Mouse (Mus musculus): ENCODE measurements at regions not wholly inside any gene's neighbourhood (a gene's known extent, or its start where the extent isn't known, plus 50 kb on each side); places are given as distances from the start of the nearest gene placed in this dataset.

DNA sequence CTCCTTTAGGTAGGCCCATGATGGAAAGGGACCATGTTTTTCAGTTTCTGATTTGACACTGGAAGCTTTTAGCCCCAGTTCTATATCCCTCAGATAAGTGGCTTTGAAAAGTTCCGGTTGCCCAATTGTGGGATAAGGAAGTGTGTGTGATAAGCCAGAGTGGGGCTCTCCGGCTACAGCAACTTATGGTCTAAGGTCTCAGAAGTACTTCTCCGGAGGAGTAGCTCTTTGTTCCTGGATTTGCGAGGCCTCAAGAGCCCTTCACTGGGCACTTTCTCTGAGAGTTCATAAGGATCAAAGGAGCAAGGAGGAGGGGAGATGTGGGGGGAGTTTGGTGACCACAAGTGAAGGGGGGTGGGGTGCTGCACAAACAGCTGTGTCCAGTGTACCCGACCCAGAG lies 118.3 kb upstream of the Id2 start:
- Histone ChIP-seq H3K27ac (ENCODE audit: insufficient read depth, low read depth) (no peak overlapping the region), H3K9me3 (replicated peaks; ENCODE audit: low read length) (peaks cover 5% of the 10 kb centered on the region), H3K27me3 (replicated peaks) (peaks cover 1% of the 10 kb centered on the region), H3K4me2 (ENCODE audit: insufficient read depth, low read depth, poor library complexity, severe bottlenecking) (no peak overlapping the region), H3K36me3 (replicated peaks in 1 of 2; ENCODE audit: control insufficient read depth in 1 of 2, insufficient read depth in 1 of 2, low read length in 1 of 2) (no peaks in the 10 kb centered on the region), H3K4me1 (ENCODE audit: control insufficient read depth in 1 of 2, insufficient read depth in 2 of 2) (peaks cover 60 to 84% of the 10 kb centered on the region in 2 experiments), H3K79me2 (replicated peaks; ENCODE audit: control insufficient read depth, extremely low read depth, insufficient read depth, poor library complexity, severe bottlenecking) (no peaks in the 10 kb centered on the region), H3K4me3 (replicated peaks in 1 of 3; ENCODE audit: low read depth in 2 of 3, low read length in 2 of 3, poor library complexity in 1 of 3) (no peak overlapping the region), H3K9ac (ENCODE audit: insufficient read depth, low read depth) (no peak overlapping the region)
- no peak for TF ChIP-seq ZMIZ1 (IDR thresholded peaks at IDR 0.05; ENCODE audit: low read depth, low read length)
- dilution Hi-C loops (cut with MboI; ENCODE audit: extremely low pct_ligation_motif_present, extremely low pct_unique_long_range_greater_than_20kb, low sequenced_read_pairs) (no loop called here), in situ Hi-C loops (cut with MboI; ENCODE audit: low pct_ligation_motif_present, low pct_unique_long_range_greater_than_20kb, low sequenced_read_pairs) (loop anchor here (25.0 kb wide), 1 partner anchor 222 kb away; no protein-coding TSS in a partner anchor)
- DNase-seq (ENCODE audit: extremely low read depth): no peak

GRCm38 (mm10) chr12:25213782-25214478 lies 117.0 kb upstream of the Id2 start:
- no peak overlapping the region for H3K4me3 ChIP-seq (replicated peaks in 1 of 3; ENCODE audit: low read depth in 2 of 3, low read length in 2 of 3, poor library complexity in 1 of 3)
- H3K27ac ChIP-seq (ENCODE audit: insufficient read depth, low read depth): peak overlapping the region; percentile 21; the same call in 1 of the 2 replicates
- peak overlapping the region; percentile 19; the same call in 1 of the 2 replicates for H3K4me2 ChIP-seq (ENCODE audit: insufficient read depth, low read depth, poor library complexity, severe bottlenecking)
- no peaks in the 10 kb centered on the region for H3K36me3 ChIP-seq (replicated peaks in 1 of 2; ENCODE audit: control insufficient read depth in 1 of 2, insufficient read depth in 1 of 2, low read length in 1 of 2)
- dilution Hi-C loops (cut with MboI; ENCODE audit: extremely low pct_ligation_motif_present, extremely low pct_unique_long_range_greater_than_20kb, low sequenced_read_pairs) (no loop called here), in situ Hi-C loops (cut with MboI; ENCODE audit: low pct_ligation_motif_present, low pct_unique_long_range_greater_than_20kb, low sequenced_read_pairs) (loop anchor here (5.0 to 25.0 kb wide), 2 partner anchors 93 to 223 kb away; no protein-coding TSS in a partner anchor)
- H3K4me1 ChIP-seq (ENCODE audit: control insufficient read depth in 1 of 2, insufficient read depth in 2 of 2): peaks cover 61 to 84% of the 10 kb centered on the region in 2 experiments
- no peaks in the 10 kb centered on the region for H3K79me2 ChIP-seq (replicated peaks; ENCODE audit: control insufficient read depth, extremely low read depth, insufficient read depth, poor library complexity, severe bottlenecking)
- peaks cover 5% of the 10 kb centered on the region for H3K9me3 ChIP-seq (replicated peaks; ENCODE audit: low read length)
- DNase-seq (ENCODE audit: extremely low read depth): peak; percentile 54
- peaks cover 1% of the 10 kb centered on the region for H3K27me3 ChIP-seq (replicated peaks)
- peak overlapping the region; percentile 15; the same call in 1 of the 2 replicates for H3K9ac ChIP-seq (ENCODE audit: insufficient read depth, low read depth)
- 0 out of 2 replicates have a peak, but pooled peaks have one; percentile 13 for TF ChIP-seq USF1 (IDR thresholded peaks at IDR 0.05; ENCODE audit: low read depth, low read length)
- TF ChIP-seq MAZ (IDR thresholded peaks at IDR 0.05; ENCODE audit: low read depth, low read length): peak; percentile 47; the same call in 1 of the 2 replicates
- TF ChIP-seq ZNF384 (IDR thresholded peaks at IDR 0.05; ENCODE audit: low read depth, low read length): no peak
- no peak for TF ChIP-seq MAFK (IDR thresholded peaks at IDR 0.05; ENCODE audit: insufficient replicate concordance, low read length)
- no peak for TF ChIP-seq RAD21 (IDR thresholded peaks at IDR 0.05; ENCODE audit: low read depth, low read length)
- peak; percentile 38 for TF ChIP-seq JUND (conservative IDR thresholded peaks at IDR 0.05; ENCODE audit: low read depth, low read length)
- no peak for TF ChIP-seq ZC3H11A (IDR thresholded peaks at IDR 0.05; ENCODE audit: low read depth, low read length)
- no peak for TF ChIP-seq UBTF (IDR thresholded peaks at IDR 0.05; ENCODE audit: low read depth, low read length)
- no peak for TF ChIP-seq POLR2A (IDR thresholded peaks at IDR 0.05; ENCODE audit: low read depth, low read length)
- peak; percentile 70 for TF ChIP-seq JUN (IDR thresholded peaks at IDR 0.05; ENCODE audit: insufficient read depth, low read depth, low read length)
- TF ChIP-seq NELFE (IDR thresholded peaks at IDR 0.05; ENCODE audit: low read depth, low read length): no peak
- no peak for TF ChIP-seq CTCF (conservative IDR thresholded peaks at IDR 0.05 in 1 of 2, IDR thresholded peaks at IDR 0.05 in 1 of 2; ENCODE audit: low read depth in 2 of 2, low read length in 2 of 2)
- TF ChIP-seq MYC (IDR thresholded peaks at IDR 0.05; ENCODE audit: low read depth, low read length): peak; percentile 59; the same call in 1 of the 2 replicates
- TF ChIP-seq MAX (IDR thresholded peaks at IDR 0.05; ENCODE audit: low read length): peak; percentile 83
- 0 out of 2 replicates have a peak, but pooled peaks have one; percentile 21 for TF ChIP-seq ZMIZ1 (IDR thresholded peaks at IDR 0.05; ENCODE audit: low read depth, low read length)
- TF ChIP-seq CHD1 (IDR thresholded peaks at IDR 0.05; ENCODE audit: low read depth, low read length): no peak
- peak; percentile 75 for TF ChIP-seq TCF12 (IDR thresholded peaks at IDR 0.05; ENCODE audit: low read depth, low read length)
- TF ChIP-seq RCOR1 (conservative IDR thresholded peaks at IDR 0.05; ENCODE audit: low read depth, low read length): no peak
- peak; percentile 97 for TF ChIP-seq MEF2A (IDR thresholded peaks at IDR 0.05; ENCODE audit: borderline replicate concordance, low read depth, low read length)
- peak; percentile 99 for TF ChIP-seq ETS1 (conservative IDR thresholded peaks at IDR 0.05; ENCODE audit: low read depth, low read length)
- peak; percentile 86 for TF ChIP-seq IRF4 (IDR thresholded peaks at IDR 0.05; ENCODE audit: low read depth, low read length)
- no peak for TF ChIP-seq E2F4 (IDR thresholded peaks at IDR 0.05; ENCODE audit: insufficient replicate concordance, low read depth, low read length)
- TF ChIP-seq TBP (conservative IDR thresholded peaks at IDR 0.05; ENCODE audit: low read depth, low read length): no peak
- no peak for TF ChIP-seq KAT2A (IDR thresholded peaks at IDR 0.05; ENCODE audit: insufficient replicate concordance, low read length)
- TF ChIP-seq USF2 (conservative IDR thresholded peaks at IDR 0.05; ENCODE audit: low read depth, low read length): no peak
- TF ChIP-seq GABPA (IDR thresholded peaks at IDR 0.05; ENCODE audit: insufficient replicate concordance, low read depth, low read length): no peak
- peak; percentile 72 for TF ChIP-seq EP300 (IDR thresholded peaks at IDR 0.05; ENCODE audit: low read length)
- no peak for TF ChIP-seq PAX5 (IDR thresholded peaks at IDR 0.05; ENCODE audit: low read length)
- TF ChIP-seq ZKSCAN1 (IDR thresholded peaks at IDR 0.05; ENCODE audit: borderline replicate concordance, low read depth, low read length): no peak
- TF ChIP-seq SMC3 (IDR thresholded peaks at IDR 0.05; ENCODE audit: low read depth, low read length): 0 out of 2 replicates have a peak, but pooled peaks have one; percentile 0
- TF ChIP-seq CHD2 (IDR thresholded peaks at IDR 0.05; ENCODE audit: low read length): no peak
